Mouse (Mus musculus) CH12.LX (cell line): ENCODE results near the gene Thrb.

Experiments used
- CTCF ChIP-seq, 2 experiments: IDR thresholded peaks in 1 of 2; conservative IDR thresholded peaks in 1 of 2; 2 replicates each; pipeline ENCODE4 v1.5.1; 2011 to 2012; ENCODE audit warnings: low read depth in 2 of 2, low read length in 2 of 2, improper control_type of control experiment in 1 of 2, inconsistent platforms in 1 of 2, mild to moderate bottlenecking in 1 of 2, moderate library complexity in 1 of 2
- EP300 ChIP-seq: IDR thresholded peaks from 2 replicates; pipeline ENCODE4 v1.6.1; 2011; ENCODE audit warnings: low read length, improper control_type of control experiment
- JUND ChIP-seq: conservative IDR thresholded peaks from 2 replicates; pipeline ENCODE4 v1.6.1; 2011; ENCODE audit warnings: low read depth, low read length, improper control_type of control experiment
- KAT2A ChIP-seq: IDR thresholded peaks from 2 replicates; pipeline ENCODE4 v1.6.1; 2012; ENCODE audit warnings: low read length, improper control_type of control experiment, inconsistent platforms; ENCODE audit not compliant: insufficient replicate concordance
- MXI1 ChIP-seq: IDR thresholded peaks from 2 replicates; pipeline ENCODE4 v1.6.1; 2011; ENCODE audit warnings: mild to moderate bottlenecking, low read depth, low read length, improper control_type of control experiment
- POLR2A ChIP-seq: IDR thresholded peaks from 2 replicates; pipeline ENCODE4 v1.6.1; 2011; ENCODE audit warnings: low read depth, mild to moderate bottlenecking, improper control_type of control experiment, low read length
- UBTF ChIP-seq: IDR thresholded peaks from 2 replicates; pipeline ENCODE4 v1.6.1; 2012; ENCODE audit warnings: low read depth, mild to moderate bottlenecking, inconsistent platforms, low read length, improper control_type of control experiment, moderate library complexity

- TF ChIP-seq KAT2A (no peak), MXI1 (no peak), JUND (no peak), CTCF (conservative IDR thresholded peaks at IDR 0.05 in 1 of 2, IDR thresholded peaks at IDR 0.05 in 1 of 2; ENCODE audit: low read depth in 2 of 2, low read length in 2 of 2) (no peak), POLR2A (no peak), UBTF (no peak), EP300 (no peak)
Measured at GRCm38 (mm10) chr14:17863701-17864320, 203.8 kb downstream of the Thrb start.
